Comparison of ENCODE assay signal across 24 mouse cellular contexts in the genomic region with DNA sequence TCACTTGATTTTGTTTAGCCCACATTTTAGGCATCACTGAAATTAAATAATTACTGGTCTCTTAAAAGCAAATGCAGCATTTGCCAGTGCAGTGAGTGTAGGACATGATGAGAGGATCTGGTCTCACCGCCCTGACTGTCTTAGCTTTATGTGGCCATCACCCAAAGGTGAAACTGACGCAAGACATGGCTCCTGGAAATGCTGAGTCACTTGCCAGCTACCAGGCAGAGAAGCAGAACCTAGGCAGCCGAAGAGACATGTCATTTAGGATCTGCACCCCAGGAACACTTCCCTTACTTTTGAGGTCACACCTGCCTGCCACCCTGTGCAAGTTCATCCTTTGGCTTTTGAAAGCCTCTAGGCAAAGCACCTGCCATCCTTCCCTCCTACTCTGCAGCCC.
"Had no signal": no experiment of that assay in that cellular context is flagged by ENCODE, and none has a peak within 500 bp of the region (broad histone marks: within the 10 kb centered on the region; RNA-seq: fewer than 3 reads in every experiment).

No protein-coding gene starts in this region.

- ATAC-seq: midbrain, embryonic 13.5 days had no signal

- DNase-seq: kidney, adult 8-10 months; kidney, postnatal 10 days; kidney, postnatal 36 days; layer of hippocampus, postnatal 36 days; left cerebral cortex, postnatal 4 days; lung, adult 18-20 months; lung, postnatal 10 days; lung, postnatal 36 days; retina, postnatal 1 day; right cerebral cortex, postnatal 25 days; spleen, adult 18-20 months; thymus, postnatal 36 days had no signal

- H3K36me3 ChIP-seq: kidney, embryonic 15.5 days; limb, embryonic 12.5 days; limb, embryonic 15.5 days; lung, embryonic 15.5 days; midbrain, embryonic 10.5 days; midbrain, embryonic 13.5 days; neural tube, embryonic 13.5 days; stomach, embryonic 15.5 days had no signal

- H3K27me3 ChIP-seq: limb, embryonic 15.5 days; lung, embryonic 15.5 days; megakaryocyte, embryonic 14.5 days; midbrain, embryonic 13.5 days; neural tube, embryonic 13.5 days; stomach, embryonic 15.5 days had no signal

- H3K27ac ChIP-seq: kidney, embryonic 15.5 days; left cerebral cortex, adult 2 months; limb, embryonic 12.5 days; limb, embryonic 15.5 days; liver, embryonic 14.5 days; lung, embryonic 15.5 days; midbrain, embryonic 10.5 days; midbrain, embryonic 13.5 days; neural tube, embryonic 13.5 days; stomach, embryonic 15.5 days had no signal

- H3K4me3 ChIP-seq: kidney, embryonic 15.5 days; left cerebral cortex, adult 2 months; limb, embryonic 12.5 days; limb, embryonic 15.5 days; lung, embryonic 15.5 days; megakaryocyte, embryonic 14.5 days; midbrain, embryonic 10.5 days; midbrain, embryonic 13.5 days; myocyte; neural tube, embryonic 13.5 days; stomach, embryonic 15.5 days had no signal

- H3K9ac ChIP-seq: kidney, embryonic 15.5 days; limb, embryonic 12.5 days; limb, embryonic 15.5 days; liver, embryonic 14.5 days; lung, embryonic 15.5 days; midbrain, embryonic 13.5 days; neural tube, embryonic 13.5 days; stomach, embryonic 15.5 days had no signal

- H3K9me3 ChIP-seq: kidney, embryonic 15.5 days; limb, embryonic 12.5 days; limb, embryonic 15.5 days; lung, embryonic 15.5 days; megakaryocyte, embryonic 14.5 days; midbrain, embryonic 10.5 days; midbrain, embryonic 13.5 days; neural tube, embryonic 13.5 days; stomach, embryonic 15.5 days had no signal

- H3K4me2 ChIP-seq: kidney, embryonic 15.5 days; limb, embryonic 12.5 days; limb, embryonic 15.5 days; lung, embryonic 15.5 days; midbrain, embryonic 13.5 days; neural tube, embryonic 13.5 days; stomach, embryonic 15.5 days had no signal

- H3K4me1 ChIP-seq: kidney, embryonic 15.5 days; limb, embryonic 15.5 days; megakaryocyte, embryonic 14.5 days; midbrain, embryonic 10.5 days; midbrain, embryonic 13.5 days; neural tube, embryonic 13.5 days; stomach, embryonic 15.5 days had no signal
